Mouse (Mus musculus) adrenal gland (tissue): Measurements from ENCODE around the gene Fgfr2.
"Not testable (repeated sequence)": the region's sequence is repeated elsewhere in the genome, so short reads cannot be mapped to it uniquely, and the experiment has no call there.

Experiments used
- intact Hi-C: fragments of 180-260 bp; cut with DNase I; formaldehyde crosslinking; loops from one replicate; pipeline ENCODE4 v1.15.1; 2025
- microRNA-seq, 2 experiments: library from miRNA; unstranded; fragments of <30 nt; microRNA quantifications; one replicate each; pipeline ENCODE4; 2019

The Fgfr2 gene

DNA sequence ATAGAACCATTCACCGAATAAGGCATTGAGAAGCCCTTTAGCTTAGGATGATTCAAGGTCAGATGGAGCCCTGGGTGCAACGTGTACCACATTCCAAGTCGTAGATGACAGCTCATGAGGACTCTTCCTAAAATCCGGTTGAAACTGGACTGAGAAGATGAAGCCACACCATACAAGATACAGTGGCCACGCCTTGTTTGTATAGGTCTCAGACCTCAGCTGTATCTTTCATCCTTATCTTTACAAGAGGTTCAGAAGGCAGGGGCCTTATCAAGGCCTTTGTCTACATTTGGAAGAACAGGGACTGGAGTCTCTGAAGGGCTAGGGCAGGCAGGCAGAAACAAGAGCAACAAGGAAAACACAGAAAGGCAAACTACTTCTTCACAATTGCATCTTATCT, 2974.2 kb downstream of the Fgfr2 start:
- intact Hi-C loops: no loop called here

DNA sequence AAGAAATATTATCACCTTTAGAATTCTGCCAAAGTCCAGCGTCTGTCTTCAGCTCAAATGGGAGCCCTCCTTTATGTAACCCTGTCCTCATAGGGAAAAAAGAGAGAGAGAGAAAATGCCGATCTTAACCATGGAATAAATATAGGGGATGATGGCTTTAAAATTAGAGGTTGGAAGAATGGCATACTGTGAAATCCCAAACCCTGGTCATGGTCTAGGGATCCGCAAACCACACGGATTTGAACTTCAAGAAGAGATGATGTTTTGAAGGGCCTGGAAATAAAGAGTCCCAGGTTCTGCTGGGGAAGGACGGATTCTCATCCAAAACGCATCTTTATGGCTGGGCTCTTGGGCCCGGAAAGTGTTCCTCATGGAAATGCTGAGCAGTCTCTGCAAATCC, 2975.9 kb downstream of the Fgfr2 start:
- intact Hi-C loops: no loop called here

DNA sequence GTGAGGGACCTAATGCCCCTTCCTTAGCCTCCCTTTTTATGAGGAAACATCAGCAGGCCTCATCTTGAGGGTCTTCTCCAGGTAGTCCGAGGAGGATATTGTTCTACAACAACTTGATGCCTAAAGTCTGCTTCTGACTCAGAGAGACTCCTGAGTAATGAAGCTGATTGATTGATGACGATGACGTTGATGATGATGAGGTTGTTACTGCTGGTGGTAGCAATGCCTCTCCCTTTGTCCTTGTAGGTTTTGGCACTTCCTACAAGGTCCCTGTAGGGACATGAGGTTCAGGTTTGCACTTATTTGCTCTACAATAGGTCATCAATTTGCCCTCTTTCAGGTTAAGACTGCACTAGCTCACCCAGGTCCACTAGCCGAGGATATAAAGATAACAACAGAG, 2977.9 kb downstream of the Fgfr2 start:
- intact Hi-C loops: no loop called here

DNA sequence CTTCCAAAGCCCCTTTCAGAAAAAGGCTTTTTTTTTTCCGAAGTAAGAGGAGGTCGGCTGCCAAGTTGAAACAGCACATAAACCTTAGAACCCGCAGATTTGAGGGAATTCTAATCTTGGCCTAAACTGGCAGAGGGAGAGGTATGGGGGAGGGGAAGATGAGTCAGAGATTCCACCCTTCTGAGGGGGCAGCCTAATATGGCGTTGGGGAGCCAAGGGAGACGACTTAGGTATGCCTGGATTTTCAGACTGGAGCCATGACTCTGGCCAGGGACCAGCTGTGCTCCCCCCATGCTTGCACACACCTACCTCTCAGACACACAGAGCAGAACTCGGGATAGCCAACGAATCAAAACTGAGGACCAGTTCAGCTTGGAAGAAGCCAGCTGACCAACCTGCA, 2979.8 kb downstream of the Fgfr2 start:
- intact Hi-C loops: no loop called here

DNA sequence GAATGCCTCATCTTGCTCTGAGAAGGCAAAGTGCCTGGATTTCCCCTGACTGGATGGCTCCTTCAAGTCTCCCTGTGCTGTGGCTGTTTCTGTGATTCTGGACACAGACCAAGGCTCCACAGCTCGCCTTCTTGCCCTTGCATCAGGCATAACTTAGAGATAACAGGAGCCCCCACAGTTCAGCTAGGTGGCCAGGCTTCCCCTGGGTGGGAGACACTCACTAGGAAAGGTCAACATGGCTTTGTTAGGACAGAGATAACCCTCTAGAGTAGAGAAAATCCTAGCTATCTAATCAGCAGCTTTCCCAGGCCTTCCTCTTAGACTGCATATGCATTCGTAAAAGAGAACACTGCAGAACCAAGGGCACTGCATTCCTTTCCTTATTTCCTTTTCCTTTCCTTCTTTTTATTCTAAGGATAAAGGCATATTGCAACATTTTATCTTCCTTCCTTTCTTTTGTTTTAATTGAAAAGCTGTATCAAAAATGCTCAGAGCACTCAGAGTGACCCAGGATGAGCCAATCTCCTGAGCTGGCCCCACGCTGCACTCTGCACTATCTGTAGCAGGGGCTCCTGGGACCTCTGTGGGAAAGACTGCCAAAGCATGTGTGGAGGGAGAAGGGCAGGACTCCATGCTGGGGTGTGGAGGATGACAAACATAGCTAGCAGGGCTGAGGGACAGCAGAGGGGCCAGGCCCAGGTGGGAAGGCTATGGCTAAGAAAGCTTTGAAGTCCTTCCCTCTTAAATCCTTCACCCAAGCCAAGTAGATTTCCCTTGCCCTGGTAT, 2981.9 kb downstream of the Fgfr2 start:
- intact Hi-C loops: no loop called here

DNA sequence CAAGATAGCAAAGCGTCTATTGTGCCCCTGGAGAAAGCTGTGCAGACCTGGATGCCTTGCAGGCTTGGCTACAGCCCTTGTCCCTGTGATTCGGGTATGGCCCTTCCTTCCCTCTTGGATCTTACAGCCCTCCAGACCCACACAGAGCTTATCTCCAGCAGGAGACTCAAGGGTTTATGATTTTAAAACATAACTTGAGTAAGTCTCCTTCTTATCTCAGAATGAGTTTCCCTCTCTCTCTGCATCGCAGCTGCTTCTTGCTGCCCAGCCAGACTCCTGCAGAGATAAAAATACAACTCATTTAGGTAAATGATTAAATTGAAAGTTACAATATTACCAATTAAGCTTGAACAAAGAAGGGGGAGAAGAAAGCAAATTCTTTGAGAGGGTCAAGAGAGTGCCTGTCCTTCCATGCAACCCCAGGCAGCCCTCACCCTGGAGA, 2988.2 kb downstream of the Fgfr2 start:
- intact Hi-C loops: no loop called here

DNA sequence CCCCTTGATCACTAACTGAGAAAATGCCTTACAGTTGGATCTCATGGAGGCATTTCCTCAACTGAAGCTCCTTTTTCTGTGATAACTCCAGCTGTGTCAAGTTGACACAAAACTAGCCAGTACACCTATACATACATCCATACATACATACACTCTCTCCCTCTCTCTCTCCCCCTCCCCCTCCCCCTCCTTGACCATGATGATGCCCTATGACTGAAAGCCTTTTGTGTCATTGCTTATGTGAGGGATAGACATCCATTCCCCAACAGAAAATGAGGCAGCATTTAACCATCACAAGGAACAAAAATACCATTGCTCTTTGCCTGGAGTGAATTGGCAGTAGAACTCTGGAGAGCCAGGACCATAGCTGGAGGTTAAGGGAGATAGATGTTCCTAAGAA, 2988.7 kb downstream of the Fgfr2 start:
- intact Hi-C loops: not testable (repeated sequence)

DNA sequence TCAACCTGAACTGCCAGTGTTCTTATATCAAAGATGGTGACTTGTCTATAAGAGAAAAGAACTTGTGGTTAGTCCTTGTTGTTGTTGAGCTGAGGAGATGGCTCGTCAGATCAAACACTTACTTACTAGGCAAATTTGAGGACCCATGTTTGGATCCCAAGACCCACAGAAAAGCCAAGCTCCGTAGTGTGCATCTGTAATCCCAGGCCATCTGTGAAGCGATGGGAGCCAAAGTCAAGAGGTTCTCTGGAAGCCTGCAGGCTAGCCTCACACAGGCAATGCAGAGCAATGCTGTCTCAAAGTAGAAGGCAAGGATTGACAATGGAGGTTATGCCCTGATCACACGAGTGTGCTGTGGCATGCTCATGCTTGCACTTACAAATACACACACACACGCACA, 2992.9 kb downstream of the Fgfr2 start:
- intact Hi-C loops: no loop called here

DNA sequence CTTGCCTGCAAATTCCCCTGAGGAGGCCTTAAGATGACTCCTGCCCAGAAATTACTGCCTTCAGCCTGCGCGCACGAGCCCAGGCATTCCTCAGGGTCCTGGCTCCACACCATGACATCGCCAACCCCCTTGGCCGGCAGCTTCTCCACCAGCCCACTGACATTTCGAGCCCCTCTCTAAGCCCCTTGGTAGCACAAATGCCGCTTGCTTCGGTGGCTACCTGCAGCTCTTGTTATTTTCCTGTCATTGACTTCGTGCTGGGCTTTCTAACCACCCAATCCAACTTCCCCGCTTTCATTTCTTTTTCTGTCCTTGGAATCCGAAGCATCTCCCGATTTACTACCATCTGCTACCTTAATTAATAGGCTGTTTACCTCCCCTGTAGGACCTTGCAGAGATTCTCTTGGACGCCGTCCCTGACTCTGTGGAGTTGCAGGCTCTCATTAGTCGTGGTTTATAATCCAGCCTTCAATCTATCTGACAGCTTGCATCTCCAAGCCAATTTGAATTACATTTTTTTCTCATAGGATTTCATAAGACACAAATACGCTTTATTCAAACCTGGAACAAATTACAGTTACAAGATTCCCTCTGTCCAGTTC, 2993.7 kb downstream of the Fgfr2 start:
- intact Hi-C loops: no loop called here

DNA sequence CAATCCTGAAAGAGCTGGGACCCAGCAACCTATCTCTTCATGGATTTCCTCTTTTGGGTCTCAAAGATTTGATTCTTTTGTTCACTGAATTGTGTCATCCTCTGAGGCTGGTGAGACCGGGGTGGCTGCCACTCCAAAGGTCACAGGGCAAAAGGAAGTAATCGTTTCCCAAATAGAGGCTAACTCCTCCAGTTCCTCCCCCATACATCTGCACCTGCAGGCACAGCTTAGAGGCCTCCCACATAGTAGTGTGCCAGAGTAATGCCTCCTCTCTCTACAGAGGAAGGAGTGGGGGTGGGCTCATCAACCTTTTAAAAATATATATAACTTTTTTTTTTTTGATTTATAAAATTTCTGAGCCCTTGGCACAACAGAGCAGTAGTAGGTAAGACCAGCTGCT, 3001.6 kb downstream of the Fgfr2 start:
- intact Hi-C loops: no loop called here

DNA sequence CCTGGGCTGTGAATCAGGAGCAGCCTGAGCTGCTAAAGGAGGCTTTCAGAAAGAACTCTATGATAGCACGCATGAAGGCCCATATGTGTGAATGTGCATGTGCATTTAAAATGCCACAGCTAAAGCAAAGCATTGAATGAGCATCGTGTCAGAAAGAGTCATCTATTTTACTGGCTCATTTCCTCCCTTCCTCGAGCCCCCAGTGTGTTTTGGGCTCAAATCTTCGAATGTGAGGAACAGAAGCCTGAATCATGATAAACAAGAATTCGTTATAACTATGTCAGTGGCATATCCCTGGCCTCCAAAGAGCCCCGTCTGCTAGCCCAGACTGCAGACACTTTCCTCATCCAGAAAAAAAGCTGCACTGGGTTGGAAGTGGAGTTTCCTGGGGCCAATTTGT, 3003.7 kb downstream of the Fgfr2 start:
- intact Hi-C loops: no loop called here

DNA sequence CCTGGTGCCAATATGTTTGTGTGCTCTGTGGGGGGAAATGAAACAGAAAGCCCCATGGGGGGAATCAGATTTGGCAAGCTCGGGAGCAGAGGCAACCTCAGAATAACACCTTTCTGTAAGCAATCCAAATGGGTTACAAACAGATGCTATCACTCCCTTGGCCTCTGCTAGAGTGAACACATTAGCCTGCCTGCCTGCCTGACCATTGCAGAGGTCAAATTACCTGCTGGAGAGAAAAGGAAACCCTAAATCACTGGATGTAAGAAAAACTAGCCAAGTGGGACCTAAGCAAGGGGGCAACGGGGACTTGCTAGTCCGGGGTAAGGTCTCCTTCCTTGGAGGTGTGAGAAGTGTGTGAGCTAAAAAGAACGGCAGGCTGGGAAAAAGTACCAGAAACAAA, 3004.4 kb downstream of the Fgfr2 start:
- intact Hi-C loops: no loop called here

DNA sequence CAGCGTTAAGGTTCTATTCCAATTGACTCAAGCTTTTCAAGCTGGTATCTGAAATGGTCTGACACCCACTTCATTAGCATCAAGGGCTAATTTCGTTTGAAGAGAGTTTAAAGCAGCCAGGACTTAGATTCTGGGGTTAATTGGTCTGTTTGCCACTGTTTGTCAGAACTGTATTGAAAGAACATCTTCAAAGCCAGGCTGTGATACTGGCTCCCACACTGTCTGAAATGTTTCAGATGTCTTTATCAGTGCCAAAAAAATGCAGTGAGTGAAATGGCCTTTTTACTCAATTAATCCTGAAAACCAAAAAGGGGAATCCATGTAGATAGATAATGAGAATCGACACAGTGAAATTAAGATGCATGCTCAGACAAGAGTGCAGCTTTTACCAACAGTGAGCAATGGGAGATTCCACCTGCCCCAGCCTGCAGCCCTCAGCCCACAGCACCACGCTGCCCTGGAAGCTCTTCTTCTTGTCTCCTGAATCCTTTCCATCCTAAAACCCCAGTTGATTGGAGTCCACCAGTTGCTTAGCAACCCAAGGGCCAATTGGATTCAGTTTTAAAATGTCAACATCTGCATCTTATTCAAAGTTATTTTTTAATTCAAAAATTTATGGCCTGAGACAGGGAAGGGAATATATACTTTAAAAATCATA, 3005.6 kb downstream of the Fgfr2 start:
- intact Hi-C loops: no loop called here

DNA sequence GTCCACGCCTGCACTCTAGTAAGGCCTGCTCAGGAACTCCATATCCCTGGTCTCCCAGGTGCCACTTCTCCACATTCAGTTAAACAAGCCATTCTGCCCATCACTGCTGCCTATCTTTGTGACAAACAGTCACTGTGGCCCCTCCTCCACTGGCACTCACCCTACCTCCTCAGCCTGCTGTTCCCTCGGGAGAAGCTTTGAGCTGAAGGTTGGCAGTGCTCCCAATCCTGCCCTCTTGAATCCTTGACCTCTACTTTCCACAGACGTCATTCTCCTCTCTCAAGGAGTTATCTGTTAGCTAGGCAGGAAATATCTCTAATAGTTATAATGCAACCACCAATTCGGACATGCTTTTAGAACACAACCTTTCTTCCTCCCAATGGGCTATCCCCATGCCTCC, 3008.7 kb downstream of the Fgfr2 start:
- intact Hi-C loops: loop anchor here (5.0 kb wide), 2 partner anchors 43 to 148 kb away; no protein-coding TSS in a partner anchor

Small RNAs within 50 kb of the gene (microRNA-seq; reads per million reads assigned to microRNA genes)
- 0.11 to 0.12 reads per million in 2 experiments for gene Mir7061
